Mouse (Mus musculus) lung, postnatal 0 days (tissue): Measurements from ENCODE around the gene Tph1.

Source experiments
- CTCF ChIP-seq: IDR thresholded peaks from 2 replicates; pipeline ENCODE4 v1.5.1; 2016; ENCODE audit warnings: antibody characterized with exemption, mild to moderate bottlenecking
- EP300 ChIP-seq: IDR thresholded peaks from 2 replicates; pipeline ENCODE4 v1.6.1; 2016; ENCODE audit warnings: antibody characterized with exemption, mild to moderate bottlenecking, control low read depth

- no peak for TF ChIP-seq CTCF
- TF ChIP-seq EP300 = no peak
Observed at GRCm38 (mm10) chr7:46661591-46662090, 10.7 kb downstream of the Tph1 start.
